In the genomic region with DNA sequence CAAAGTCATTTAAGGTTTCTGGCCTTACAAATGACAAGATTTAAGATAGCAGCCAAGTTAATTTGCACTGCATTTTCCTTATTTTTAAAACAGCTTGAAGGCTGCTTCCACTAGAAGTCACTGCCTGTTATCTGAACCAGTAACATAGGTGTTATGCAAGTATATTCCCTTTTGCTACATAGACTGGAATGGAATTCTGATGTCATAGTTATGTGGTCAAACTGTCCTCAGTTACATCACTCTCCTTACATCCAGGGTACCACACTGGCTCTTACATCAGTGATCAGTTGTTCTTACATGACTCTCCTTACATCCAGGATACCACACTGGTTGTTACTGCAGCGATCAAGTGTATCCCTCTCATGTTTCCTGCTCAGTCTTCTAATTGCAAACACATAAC, we compare ENCODE assay signal across 21 mouse cellular contexts.
"Had no signal": no experiment of that assay in that cellular context is flagged by ENCODE, and none has a peak within 500 bp of the region (broad histone marks: within the 10 kb centered on the region; RNA-seq: fewer than 3 reads in every experiment).

No protein-coding gene starts in this region.

- ATAC-seq: hindbrain, embryonic 16.5 days; hindbrain, postnatal 0 days; inflammation-experienced regulatory T-cells, adult 6 months; intestine, embryonic 15.5 days; intestine, embryonic 16.5 days; intestine, postnatal 0 days had no signal

- DNase-seq: heart, postnatal 10 days; heart, postnatal 14 days; heart, postnatal 36 days; heart, postnatal 4 days; kidney, adult 11 months; kidney, adult 18-20 months; kidney, adult 2 months; kidney, adult 9 months; kidney, postnatal 10 days; kidney, postnatal 14 days; kidney, postnatal 25 days; kidney, postnatal 36 days; kidney, postnatal 4 days; layer of hippocampus, adult 9-11 months; layer of hippocampus, postnatal 36 days had no signal
